Mouse (Mus musculus): ENCODE measurements around the gene Lrrc28. TPM values are rescaled to one million over a fixed set of nuclear protein-coding genes. Genes with fewer than 3 reads are reported as not detected.

Lrrc28 gene
- total and polyA plus RNA-seq, 2 experiments from 2014 or later = 32.2 to 70.4 TPM

DNA sequence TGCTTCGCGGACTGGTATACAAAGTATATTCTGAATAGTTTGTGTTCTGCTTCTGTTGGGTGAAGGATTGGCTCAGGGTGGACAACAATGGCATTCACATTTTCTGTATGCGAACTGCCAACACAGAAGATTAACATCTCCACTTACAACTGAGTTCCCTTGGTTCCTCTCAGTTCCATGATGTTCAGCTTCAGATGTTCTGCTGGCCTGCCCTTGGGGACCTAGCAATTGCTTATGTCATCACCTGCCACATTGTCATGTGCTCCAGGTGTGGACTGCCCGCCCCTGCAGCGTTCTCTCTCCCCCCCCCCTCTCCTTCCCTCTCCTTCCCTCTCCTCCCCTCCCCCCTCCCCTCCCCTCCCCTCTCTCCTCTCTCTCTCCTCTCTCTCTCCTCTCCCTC, 58.6 kb downstream of the Lrrc28 start:
- ATAC-seq = no peak
- H3K4me3 ChIP-seq (ENCODE audit: low read depth, low read length) = no peak overlapping the region
- TF ChIP-seq CTCF (IDR thresholded peaks at IDR 0.05; ENCODE audit: low read depth) = no peak

DNA sequence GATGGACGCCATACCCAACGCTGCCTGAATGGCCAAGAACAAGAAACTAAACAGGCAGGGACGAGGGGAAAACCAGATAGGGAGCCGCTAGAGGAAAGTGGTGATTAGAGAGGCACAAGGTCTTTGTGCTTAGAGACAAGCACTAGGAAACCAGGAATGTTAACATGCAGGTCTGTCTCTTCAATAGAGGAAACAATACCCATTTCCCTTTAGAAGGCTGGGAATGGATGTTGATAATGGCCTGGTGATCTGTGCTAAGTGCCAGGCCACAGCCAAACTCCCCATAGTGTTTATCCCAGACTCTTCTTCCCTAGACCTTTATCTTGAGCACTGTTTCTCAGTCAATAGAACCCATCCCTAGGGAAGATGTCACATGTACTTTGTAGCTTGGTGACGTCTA, 61.2 kb downstream of the Lrrc28 start:
- Histone ChIP-seq H3K4me3 (ENCODE audit: low read depth, low read length) (no peak overlapping the region), H3K9me3 (ENCODE audit: low read length) (no peaks in the 10 kb centered on the region), H3K9ac (no peak overlapping the region), H3K27ac (ENCODE audit: low read depth, low read length) (no peak overlapping the region), H3K27me3 (ENCODE audit: insufficient read depth, low read length) (no peaks in the 10 kb centered on the region), H3K4me1 (ENCODE audit: insufficient read depth) (no peaks in the 10 kb centered on the region), H3K4me2 (ENCODE audit: low read depth) (no peak overlapping the region), H3K36me3 (ENCODE audit: insufficient read depth) (no peaks in the 10 kb centered on the region)
- no peak for ATAC-seq
- DNase-seq = no peak
- 76% methylated on average over 5 of the region's 5 CpGs for WGBS
- TF ChIP-seq CTCF (IDR thresholded peaks at IDR 0.05; ENCODE audit: low read depth) = no peak

More for the DNA sequence above, 58.6 kb downstream of the Lrrc28 start:
- 77% methylated on average over 5 of the region's 5 CpGs for WGBS
- no peak for DNase-seq
- Histone ChIP-seq H3K9ac (no peak overlapping the region), H3K4me2 (ENCODE audit: low read depth) (no peak overlapping the region), H3K27me3 (ENCODE audit: insufficient read depth, low read length) (no peaks in the 10 kb centered on the region), H3K4me1 (ENCODE audit: insufficient read depth) (no peaks in the 10 kb centered on the region), H3K27ac (ENCODE audit: low read depth, low read length) (no peak overlapping the region), H3K9me3 (ENCODE audit: low read length) (no peaks in the 10 kb centered on the region), H3K36me3 (ENCODE audit: insufficient read depth) (no peaks in the 10 kb centered on the region)

DNA sequence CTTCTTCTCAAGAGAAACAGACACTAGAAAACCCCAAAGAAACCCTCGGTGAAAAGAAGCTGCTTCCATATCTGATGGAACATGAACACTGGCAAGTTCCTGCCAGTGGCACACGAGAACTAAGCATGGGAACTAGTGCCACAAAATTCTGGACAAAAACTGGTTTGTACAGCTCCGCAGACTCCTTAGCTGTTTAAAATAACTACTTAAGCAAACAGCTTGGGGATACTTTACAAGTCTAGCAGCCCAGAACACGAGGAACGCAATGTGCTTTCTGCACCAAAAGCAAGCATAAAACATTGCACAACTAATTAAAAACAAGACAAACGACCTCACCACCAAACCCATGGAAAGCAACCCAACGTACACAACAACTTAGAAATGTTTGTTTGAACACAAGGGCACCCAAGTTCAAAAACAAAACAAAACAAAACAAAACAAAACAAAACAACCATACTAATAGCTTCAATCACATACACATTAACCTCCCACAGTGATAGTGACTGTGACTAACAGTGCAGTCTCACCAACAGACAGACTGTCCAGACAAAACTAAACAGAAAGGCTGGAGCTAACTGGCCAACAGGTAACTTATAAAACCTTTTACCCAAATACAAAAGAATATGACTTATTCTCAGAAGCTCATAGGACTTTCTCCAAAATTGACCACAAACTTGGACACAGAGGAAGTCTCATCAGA, 66.1 kb downstream of the Lrrc28 start:
- Histone ChIP-seq H3K27me3 (ENCODE audit: insufficient read depth, low read length) (no peaks in the 10 kb centered on the region), H3K9ac (no peak overlapping the region), H3K27ac (ENCODE audit: low read depth, low read length) (no peak overlapping the region), H3K4me1 (ENCODE audit: insufficient read depth) (no peaks in the 10 kb centered on the region), H3K4me2 (ENCODE audit: low read depth) (no peak overlapping the region), H3K4me3 (ENCODE audit: low read depth, low read length) (no peak overlapping the region), H3K9me3 (ENCODE audit: low read length) (no peaks in the 10 kb centered on the region), H3K36me3 (ENCODE audit: insufficient read depth) (no peaks in the 10 kb centered on the region)
- TF ChIP-seq CTCF (IDR thresholded peaks at IDR 0.05; ENCODE audit: low read depth) = no peak
- ATAC-seq = peak; percentile 32; the same call in 1 of the 2 replicates
- DNase-seq = no peak
- 44% methylated on average over 7 of the region's 7 CpGs for WGBS

DNA sequence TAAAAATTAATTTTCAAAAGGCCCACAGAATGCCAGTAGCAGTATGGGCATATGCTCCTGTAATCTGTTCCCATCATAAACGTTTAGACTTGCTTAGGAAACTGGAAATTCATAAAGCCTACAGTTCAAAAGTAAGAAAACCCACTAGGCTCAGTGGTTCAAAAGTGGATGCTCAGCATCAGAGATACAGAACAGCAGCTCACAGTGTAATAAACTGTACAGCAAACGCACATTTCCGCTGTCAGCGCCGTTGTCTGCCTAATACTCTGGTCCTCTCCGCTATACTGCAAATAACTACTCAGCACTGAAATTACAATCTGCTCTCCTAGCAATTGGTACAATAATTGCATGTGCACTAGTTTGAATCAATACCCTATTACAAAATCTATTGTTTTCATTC, 67.0 kb downstream of the Lrrc28 start:
- no peaks in the 10 kb centered on the region for H3K36me3 ChIP-seq (ENCODE audit: insufficient read depth)
- H3K4me1 ChIP-seq (ENCODE audit: insufficient read depth) = no peaks in the 10 kb centered on the region
- ATAC-seq (no peak), DNase-seq (no peak)
- TF ChIP-seq CTCF (IDR thresholded peaks at IDR 0.05; ENCODE audit: low read depth) = no peak
- H3K9me3 ChIP-seq (ENCODE audit: low read length) = no peaks in the 10 kb centered on the region
- H3K9ac ChIP-seq = no peak overlapping the region
- no peak overlapping the region for H3K4me2 ChIP-seq (ENCODE audit: low read depth)
- no peaks in the 10 kb centered on the region for H3K27me3 ChIP-seq (ENCODE audit: insufficient read depth, low read length)
- no peak overlapping the region for H3K27ac ChIP-seq (ENCODE audit: low read depth, low read length)
- H3K4me3 ChIP-seq (ENCODE audit: low read depth, low read length) = no peak overlapping the region
- WGBS = 74% methylated on average over 6 of the region's 6 CpGs

DNA sequence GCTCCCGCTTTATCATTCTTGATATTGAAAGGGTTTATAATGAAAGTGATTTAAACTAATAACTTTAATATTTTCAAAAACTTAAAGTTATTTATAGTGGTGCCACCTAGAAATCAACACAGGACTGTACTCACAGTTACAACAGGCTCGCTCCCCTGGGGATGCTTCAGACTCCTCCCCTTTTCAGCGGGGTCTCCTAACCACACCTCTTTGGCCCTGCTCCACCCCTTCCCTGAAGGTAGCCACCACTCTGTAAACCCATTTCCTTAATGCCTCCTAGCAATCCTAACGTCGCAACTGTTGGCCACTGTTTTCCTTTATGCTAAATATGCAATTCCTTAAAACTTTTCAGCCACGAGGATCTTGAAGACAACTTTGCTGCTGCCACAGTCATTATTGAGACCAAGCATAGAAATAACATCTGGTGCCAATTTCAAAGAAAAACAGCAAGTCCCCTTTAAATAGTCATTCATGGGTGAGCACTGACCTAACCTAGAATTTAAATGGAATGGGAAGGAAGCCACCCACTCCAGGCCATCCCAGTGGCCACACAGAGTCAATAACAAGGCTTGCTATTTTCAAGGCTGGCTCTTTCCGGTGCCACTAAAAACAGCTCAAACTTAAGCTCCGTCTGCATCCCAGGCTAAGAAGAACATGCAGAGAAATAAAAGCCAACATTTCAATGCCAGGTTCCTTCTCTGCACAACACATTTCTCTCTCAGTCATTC, 78.4 kb downstream of the Lrrc28 start:
- ATAC-seq (no peak), DNase-seq (no peak)
- Histone ChIP-seq H3K4me2 (ENCODE audit: low read depth) (no peak overlapping the region), H3K4me1 (ENCODE audit: insufficient read depth) (no peaks in the 10 kb centered on the region), H3K9ac (no peak overlapping the region), H3K27ac (ENCODE audit: low read depth, low read length) (no peak overlapping the region), H3K9me3 (ENCODE audit: low read length) (no peaks in the 10 kb centered on the region), H3K27me3 (ENCODE audit: insufficient read depth, low read length) (no peaks in the 10 kb centered on the region), H3K36me3 (ENCODE audit: insufficient read depth) (no peaks in the 10 kb centered on the region), H3K4me3 (ENCODE audit: low read depth, low read length) (no peak overlapping the region)
- 58% methylated on average over 8 of the region's 8 CpGs for WGBS
- TF ChIP-seq CTCF (IDR thresholded peaks at IDR 0.05; ENCODE audit: low read depth) = no peak

DNA sequence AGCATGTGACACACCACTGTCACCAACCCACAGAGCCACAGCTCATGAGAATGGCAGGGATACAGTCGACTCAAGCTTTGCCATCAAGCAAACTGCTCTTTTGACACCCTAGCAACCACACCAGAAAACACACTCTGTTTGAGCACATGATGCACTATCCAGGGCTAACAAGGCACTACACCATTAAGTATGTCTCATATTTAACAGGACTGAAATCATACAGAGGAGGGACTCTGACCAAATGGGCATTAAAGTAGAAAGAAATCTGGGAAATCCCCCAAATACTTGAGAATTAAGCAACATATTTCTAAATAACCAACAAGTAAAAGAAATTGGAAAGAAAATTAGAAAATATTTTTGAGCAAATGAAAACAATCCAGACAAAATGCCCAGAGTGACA, 79.9 kb downstream of the Lrrc28 start:
- no peak overlapping the region for H3K4me2 ChIP-seq (ENCODE audit: low read depth)
- no peak for ATAC-seq
- H3K36me3 ChIP-seq (ENCODE audit: insufficient read depth) = no peaks in the 10 kb centered on the region
- no peak overlapping the region for H3K9ac ChIP-seq
- no peak overlapping the region for H3K27ac ChIP-seq (ENCODE audit: low read depth, low read length)
- no peaks in the 10 kb centered on the region for H3K27me3 ChIP-seq (ENCODE audit: insufficient read depth, low read length)
- H3K9me3 ChIP-seq (ENCODE audit: low read length) = no peaks in the 10 kb centered on the region
- no peak overlapping the region for H3K4me3 ChIP-seq (ENCODE audit: low read depth, low read length)
- WGBS = 68% methylated on average over 1 of the region's 1 CpGs
- H3K4me1 ChIP-seq (ENCODE audit: insufficient read depth) = no peaks in the 10 kb centered on the region
- DNase-seq = no peak
- no peak for TF ChIP-seq CTCF (IDR thresholded peaks at IDR 0.05; ENCODE audit: low read depth)

DNA sequence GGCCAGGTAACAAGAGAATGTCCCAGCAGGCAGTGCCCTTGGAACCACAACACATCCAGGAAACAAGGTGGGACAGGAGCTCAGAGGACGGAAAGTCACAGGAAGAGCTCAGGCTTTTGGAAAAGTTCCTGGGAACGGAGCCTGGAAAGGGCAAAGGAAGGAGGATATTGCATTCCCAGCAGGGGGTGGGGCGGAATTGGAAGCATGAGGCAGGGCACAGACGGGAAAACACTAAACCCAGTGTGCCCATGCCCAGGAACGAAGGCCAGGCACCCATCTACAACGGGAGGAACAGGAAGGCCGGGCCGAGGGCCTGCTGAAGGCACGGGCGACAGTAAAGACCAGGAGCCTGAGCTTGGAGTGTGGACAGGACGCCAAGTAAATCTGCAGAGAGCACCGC, 82.9 kb downstream of the Lrrc28 start:
- 68% methylated on average over 12 of the region's 12 CpGs for WGBS
- DNase-seq (no peak), ATAC-seq (no peak)
- no peaks in the 10 kb centered on the region for H3K9me3 ChIP-seq (ENCODE audit: low read length)
- no peaks in the 10 kb centered on the region for H3K4me1 ChIP-seq (ENCODE audit: insufficient read depth)
- H3K36me3 ChIP-seq (ENCODE audit: insufficient read depth) = peaks cover 2% of the 10 kb centered on the region; the same call in 1 of the 2 replicates
- no peak overlapping the region for H3K27ac ChIP-seq (ENCODE audit: low read depth, low read length)
- no peak for TF ChIP-seq CTCF (IDR thresholded peaks at IDR 0.05; ENCODE audit: low read depth)
- no peak overlapping the region for H3K4me3 ChIP-seq (ENCODE audit: low read depth, low read length)
- H3K27me3 ChIP-seq (ENCODE audit: insufficient read depth, low read length) = no peaks in the 10 kb centered on the region
- no peak overlapping the region for H3K4me2 ChIP-seq (ENCODE audit: low read depth)
- H3K9ac ChIP-seq = no peak overlapping the region
